Mouse (Mus musculus) megakaryocyte-erythroid progenitor cell, adult 5-6 weeks (primary cell): ENCODE results near the gene 1810013L24Rik. TPM values are rescaled to one million over a fixed set of nuclear protein-coding genes. Genes with fewer than 3 reads are reported as not detected.
"Not testable (repeated sequence)": the region's sequence is repeated elsewhere in the genome, so short reads cannot be mapped to it uniquely, and the experiment has no call there.

Experiments
- ATAC-seq: replicated peaks from 2 replicates; pipeline ENCODE4 v1.8.0; 2016; ENCODE audit warnings: mild to moderate bottlenecking, inconsistent platforms; ENCODE audit not compliant: severe bottlenecking, poor library complexity, low FRiP score, low TSS enrichment
- total RNA-seq, 2 experiments: library from RNA; stranded (forward) in 1 of 2; stranded (reverse) in 1 of 2; fragments of 200-1000, 215-1000 nt in 1 of 2; fragments of >200 nt in 1 of 2; fragmentation: Nextera tagmentation in 1 of 2; gene quantifications; 2 replicates each; pipeline ENCODE4 v1.2.3; 2014 to 2017

1810013L24Rik gene
- total RNA-seq, 2 experiments from 2014 or later = 45.2 to 45.7 TPM

DNA sequence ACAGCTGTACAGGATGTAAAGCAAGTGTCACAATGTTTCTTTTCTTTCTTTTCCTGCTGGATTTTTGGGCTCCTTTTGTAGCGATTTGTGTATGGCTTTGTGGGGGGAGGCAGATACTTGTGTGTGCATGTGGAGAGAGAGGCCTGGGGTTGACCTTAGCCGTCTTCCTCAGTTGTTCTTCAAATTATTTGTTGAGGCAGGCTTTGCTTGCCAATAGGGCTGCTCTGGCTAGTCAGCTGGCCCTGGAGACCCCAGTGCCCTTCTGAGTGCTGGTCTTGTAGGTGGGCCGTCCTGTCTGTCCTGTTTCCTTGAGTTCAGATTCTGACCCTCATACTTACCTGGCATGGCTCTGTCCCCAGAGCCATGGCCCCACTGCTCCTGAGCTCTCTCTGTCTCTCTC, 42.6 kb downstream of the 1810013L24Rik start:
- no peak for ATAC-seq

GRCm38 (mm10) chr16:8880076-8880475, 50.2 kb downstream of the 1810013L24Rik start:
- no peak for ATAC-seq

DNA sequence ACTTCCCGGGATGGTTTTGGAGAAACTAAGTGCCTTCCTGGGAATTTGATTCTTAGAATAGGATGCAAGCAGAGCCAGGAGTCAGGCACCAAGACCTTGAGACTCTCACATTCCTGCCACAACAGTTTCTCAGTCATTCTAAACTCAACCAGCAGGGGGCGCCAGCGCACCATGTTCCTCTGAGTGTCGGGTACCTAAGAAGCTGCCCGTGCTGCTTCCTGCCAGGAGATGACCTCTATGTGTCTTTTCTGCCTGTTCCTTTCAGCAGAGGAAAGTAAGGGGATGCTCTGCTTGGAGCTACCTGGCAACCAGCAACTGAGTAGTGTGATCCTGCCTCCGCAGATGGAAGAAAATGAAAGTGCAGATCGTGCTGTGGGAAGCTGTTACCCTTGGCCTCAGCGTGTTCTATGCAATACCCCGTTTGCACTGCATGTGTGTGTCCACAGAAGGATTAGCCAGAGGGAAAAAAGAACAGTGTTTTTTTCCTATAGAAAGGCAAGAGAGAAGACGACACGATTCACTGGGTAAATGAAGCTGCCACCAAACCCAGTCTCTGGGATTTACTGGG, 53.9 kb downstream of the 1810013L24Rik start:
- peak; percentile 85 for ATAC-seq

DNA sequence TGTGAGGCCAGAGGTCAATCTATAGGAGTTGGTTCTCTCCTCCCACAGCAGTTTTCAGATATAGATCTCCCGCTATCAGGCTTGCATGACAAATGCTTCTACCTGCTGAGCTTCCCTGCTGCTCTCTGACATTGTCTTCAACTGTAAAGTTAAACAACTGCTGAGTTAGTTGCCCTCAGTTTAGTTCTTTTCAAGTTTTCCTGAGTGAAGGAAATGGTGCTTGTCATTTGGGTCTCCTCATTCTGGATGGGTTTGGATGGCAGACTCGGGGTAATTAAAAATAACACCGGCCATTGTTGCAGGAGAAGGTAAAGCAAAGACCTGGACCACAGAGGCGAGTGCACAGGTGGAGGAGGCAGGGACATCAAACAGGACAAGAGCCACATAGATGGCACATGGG, 64.3 kb downstream of the 1810013L24Rik start:
- ATAC-seq = not testable (repeated sequence)

- ATAC-seq = no peak
Measured at GRCm38 (mm10) chr16:8895301-8895700, 65.4 kb downstream of the 1810013L24Rik start.

- ATAC-seq = not testable (repeated sequence)
Measured at GRCm38 (mm10) chr16:8906115-8906514, 76.2 kb downstream of the 1810013L24Rik start.

Other genes with a start within 250 kb of the 1810013L24Rik start
- 54.8 and 74.7 TPM in 2 replicates for gene Pmm2, start 192.4 kb upstream of the 1810013L24Rik start, total RNA-seq (2014; fragmentation: Nextera tagmentation)
- 51.1 and 56.8 TPM in 2 replicates for gene Pmm2, start 192.4 kb upstream of the 1810013L24Rik start, total RNA-seq (2017)
- 17.2 and 18.1 TPM in 2 replicates for gene Tmem186, start 192.4 kb upstream of the 1810013L24Rik start, total RNA-seq (2014; fragmentation: Nextera tagmentation)
- 12.5 and 22.9 TPM in 2 replicates for gene Tmem186, start 192.4 kb upstream of the 1810013L24Rik start, total RNA-seq (2017)
- 28.8 and 32.5 TPM in 2 replicates for gene Carhsp1, start 157.9 kb upstream of the 1810013L24Rik start, total RNA-seq (2014; fragmentation: Nextera tagmentation)
- 18.5 and 23.8 TPM in 2 replicates for gene Carhsp1, start 157.9 kb upstream of the 1810013L24Rik start, total RNA-seq (2017)
- gene Gm5767, start 149.3 kb upstream of the 1810013L24Rik start, total RNA-seq (2014; fragmentation: Nextera tagmentation) = not detected in 2 replicates
- gene Gm5767, start 149.3 kb upstream of the 1810013L24Rik start, total RNA-seq (2017) = not detected in 2 replicates
- gene Usp7, start 37.8 kb upstream of the 1810013L24Rik start, total RNA-seq (2014; fragmentation: Nextera tagmentation) = 196 and 235 TPM in 2 replicates
- gene Usp7, start 37.8 kb upstream of the 1810013L24Rik start, total RNA-seq (2017) = 202 and 222 TPM in 2 replicates